Mouse (Mus musculus) hindbrain, embryonic 15.5 days (tissue): ENCODE measurements around the gene Numbl. TPM values are rescaled to one million over a fixed set of nuclear protein-coding genes. Genes with fewer than 3 reads are reported as not detected.
"Not testable (repeated sequence)": the region's sequence is repeated elsewhere in the genome, so short reads cannot be mapped to it uniquely, and the experiment has no call there.

Experiments used
- ATAC-seq: fragments of 200-750 bp; cut with Nextera tagmentation; 2 replicates; pipeline ENCODE4 v1.8.0; 2017; ENCODE audit warnings: low read depth, moderate number of reproducible peaks, moderate TSS enrichment; ENCODE audit not compliant: low FRiP score
- H3K27ac ChIP-seq: fragments of 300-500 bp; sonication (generic); replicated peaks from 2 replicates; pipeline ENCODE4 v1.5.1; 2015; ENCODE audit warnings: mild to moderate bottlenecking, inconsistent platforms
- H3K27me3 ChIP-seq: fragments of 300-500 bp; sonication (generic); 2 replicates; pipeline ENCODE4 v1.6.1; 2015; ENCODE audit warnings: control low read depth, inconsistent platforms
- H3K36me3 ChIP-seq: fragments of 300-500 bp; sonication (generic); 2 replicates; pipeline ENCODE4 v1.6.1; 2015; ENCODE audit warnings: control low read depth, inconsistent platforms
- H3K4me1 ChIP-seq: fragments of 300-500 bp; sonication (generic); replicated peaks from 2 replicates; pipeline ENCODE4 v1.6.1; 2015; ENCODE audit warnings: control low read depth, inconsistent platforms
- H3K4me2 ChIP-seq: fragments of 300-500 bp; sonication (generic); 2 replicates; pipeline ENCODE4 v1.6.1; 2015; ENCODE audit warnings: moderate library complexity, mild to moderate bottlenecking, inconsistent platforms
- H3K4me3 ChIP-seq: fragments of 300-500 bp; sonication (generic); 2 replicates; pipeline ENCODE4 v1.5.1; 2015; ENCODE audit warnings: mild to moderate bottlenecking, inconsistent platforms
- H3K9ac ChIP-seq: fragments of 300-500 bp; sonication (generic); 2 replicates; pipeline ENCODE4 v1.6.1; 2015; ENCODE audit warnings: inconsistent platforms
- H3K9me3 ChIP-seq: fragments of 300-500 bp; sonication (generic); 2 replicates; pipeline ENCODE4 v1.6.1; 2016; ENCODE audit warnings: control low read depth, inconsistent platforms
- WGBS: fragments of 180-500 bp; shearing (Covaris S2); methylation state at CpG from one replicate; pipeline ENCODE4 v1.1.7; 2015; 5-methylcytosine and 5-hydroxymethylcytosine counted together
- polyA plus RNA-seq: library from polyadenylated mRNA; unstranded; fragments of >200 nt; fragmentation: Nextera tagmentation; extraction: Ambion mirVana; gene quantifications from 2 replicates; pipeline ENCODE4 v1.2.1, GENCODE M21; 2015

The Numbl gene
- polyA plus RNA-seq, 1 experiment from 2014 or later, result 67.5 TPM

GRCm38 (mm10) chr7:27231693-27232331 lies 26.4 kb upstream of the Numbl start:
- Histone ChIP-seq H3K27ac (0 out of 2 replicates have a peak overlapping the region, but pooled peaks have one; percentile 85), H3K4me2 (no peak overlapping the region), H3K36me3 (no peaks in the 10 kb centered on the region), H3K27me3 (no peaks in the 10 kb centered on the region), H3K9me3 (no peaks in the 10 kb centered on the region), H3K4me3 (peak overlapping the region; percentile 59; the same call in 1 of the 2 replicates), H3K4me1 (peaks cover 35% of the 10 kb centered on the region), H3K9ac (no peak overlapping the region)
- WGBS, result 75% methylated on average over 7 of the region's 7 CpGs
- no peak for ATAC-seq

GRCm38 (mm10) chr7:27232781-27233281 lies 25.4 kb upstream of the Numbl start, which contains the start of gene Coq8b:
Gene Coq8b (plus strand): TSS chr7:27233023.
- ATAC-seq, result peak; percentile 93
- under 1% methylated on average over 25 of the region's 25 CpGs for WGBS
- Histone ChIP-seq H3K9ac (peak within 1 kb of the TSS; percentile 51), H3K4me2 (peak within 1 kb of the TSS; percentile 67), H3K36me3 (0 out of 2 replicates have a peak, but pooled peaks cover 4% of the 10 kb centered on the region), H3K27me3 (no peaks in the 10 kb centered on the region), H3K4me3 (peak within 1 kb of the TSS; percentile 59), H3K4me1 (peaks cover 24% of the 10 kb centered on the region), H3K27ac (peak within 1 kb of the TSS; percentile 85), H3K9me3 (no peaks in the 10 kb centered on the region)

- 0% methylated on average over 6 of the region's 6 CpGs for WGBS
- H3K27ac ChIP-seq, result peak overlapping the region; percentile 85
- H3K9ac ChIP-seq, result peak overlapping the region; percentile 51
- H3K4me1 ChIP-seq, result peaks cover 24% of the 10 kb centered on the region
- peak overlapping the region; percentile 59 for H3K4me3 ChIP-seq
- H3K36me3 ChIP-seq, result 0 out of 2 replicates have a peak, but pooled peaks cover 4% of the 10 kb centered on the region
- H3K9me3 ChIP-seq, result no peaks in the 10 kb centered on the region
- ATAC-seq, result no peak
- H3K27me3 ChIP-seq, result no peaks in the 10 kb centered on the region
- peak overlapping the region; percentile 67 for H3K4me2 ChIP-seq
Measured at GRCm38 (mm10) chr7:27233300-27233699, 24.9 kb upstream of the Numbl start.

GRCm38 (mm10) chr7:27235726-27236125 lies 22.5 kb upstream of the Numbl start:
- Histone ChIP-seq H3K27me3 (no peaks in the 10 kb centered on the region), H3K27ac (no peak overlapping the region), H3K9me3 (no peaks in the 10 kb centered on the region), H3K4me3 (no peak overlapping the region), H3K4me1 (peaks cover 19% of the 10 kb centered on the region), H3K9ac (no peak overlapping the region), H3K36me3 (peaks cover 12% of the 10 kb centered on the region; the same call in 1 of the 2 replicates), H3K4me2 (no peak overlapping the region)
- WGBS, result 91% methylated on average over 2 of the region's 2 CpGs
- no peak for ATAC-seq

- Histone ChIP-seq H3K9ac (no peak overlapping the region), H3K27ac (no peak overlapping the region), H3K9me3 (no peaks in the 10 kb centered on the region), H3K4me1 (peaks cover 14% of the 10 kb centered on the region), H3K4me3 (no peak overlapping the region), H3K4me2 (no peak overlapping the region), H3K36me3 (peaks cover 12% of the 10 kb centered on the region; the same call in 1 of the 2 replicates), H3K27me3 (no peaks in the 10 kb centered on the region)
- ATAC-seq, result no peak
- 78% methylated on average over 2 of the region's 2 CpGs for WGBS
Measured at GRCm38 (mm10) chr7:27237527-27237926, 20.7 kb upstream of the Numbl start.

GRCm38 (mm10) chr7:27238568-27238967 lies 19.7 kb upstream of the Numbl start:
- Histone ChIP-seq H3K27me3 (no peaks in the 10 kb centered on the region), H3K9ac (no peak overlapping the region), H3K36me3 (peaks cover 18% of the 10 kb centered on the region), H3K27ac (no peak overlapping the region), H3K9me3 (no peaks in the 10 kb centered on the region), H3K4me2 (no peak overlapping the region), H3K4me1 (peaks cover 9% of the 10 kb centered on the region), H3K4me3 (no peak overlapping the region)
- ATAC-seq, result no peak
- 89% methylated on average over 5 of the region's 5 CpGs for WGBS

GRCm38 (mm10) chr7:27243211-27243610 lies 15.0 kb upstream of the Numbl start:
- H3K27ac ChIP-seq, result no peak overlapping the region
- no peak overlapping the region for H3K4me3 ChIP-seq
- H3K27me3 ChIP-seq, result no peaks in the 10 kb centered on the region
- WGBS, result 82% methylated on average over 8 of the region's 8 CpGs
- H3K9ac ChIP-seq, result no peak overlapping the region
- no peak overlapping the region for H3K4me2 ChIP-seq
- no peaks in the 10 kb centered on the region for H3K9me3 ChIP-seq
- no peaks in the 10 kb centered on the region for H3K4me1 ChIP-seq
- peaks cover 34% of the 10 kb centered on the region for H3K36me3 ChIP-seq
- no peak for ATAC-seq

- H3K27me3 ChIP-seq, H3K4me2 ChIP-seq, H3K27ac ChIP-seq, H3K9me3 ChIP-seq, H3K9ac ChIP-seq, H3K4me3 ChIP-seq, ATAC-seq, H3K4me1 ChIP-seq: not testable (repeated sequence)
- 86% methylated on average over 2 of the region's 2 CpGs for WGBS
- peaks cover 31% of the 10 kb centered on the region for H3K36me3 ChIP-seq
Measured at GRCm38 (mm10) chr7:27244088-27244487, 14.1 kb upstream of the Numbl start.

GRCm38 (mm10) chr7:27249146-27249545 lies 9.1 kb upstream of the Numbl start:
- Histone ChIP-seq H3K27me3 (no peaks in the 10 kb centered on the region), H3K4me2 (no peak overlapping the region), H3K4me3 (no peak overlapping the region), H3K9ac (no peak overlapping the region), H3K27ac (no peak overlapping the region), H3K4me1 (no peaks in the 10 kb centered on the region), H3K36me3 (peaks cover 21% of the 10 kb centered on the region), H3K9me3 (no peaks in the 10 kb centered on the region)
- 87% methylated on average over 2 of the region's 2 CpGs for WGBS
- no peak for ATAC-seq

GRCm38 (mm10) chr7:27249928-27250327 lies 8.3 kb upstream of the Numbl start:
- H3K4me2 ChIP-seq, result no peak overlapping the region
- H3K27ac ChIP-seq, result no peak overlapping the region
- no peak overlapping the region for H3K4me3 ChIP-seq
- H3K9me3 ChIP-seq, result no peaks in the 10 kb centered on the region
- peaks cover 21% of the 10 kb centered on the region for H3K36me3 ChIP-seq
- H3K27me3 ChIP-seq, result no peaks in the 10 kb centered on the region
- H3K9ac ChIP-seq, result no peak overlapping the region
- H3K4me1 ChIP-seq, result no peaks in the 10 kb centered on the region
- 80% methylated on average over 5 of the region's 5 CpGs for WGBS
- ATAC-seq, result no peak

GRCm38 (mm10) chr7:27251946-27252345 lies 6.3 kb upstream of the Numbl start:
- Histone ChIP-seq H3K27me3 (no peaks in the 10 kb centered on the region), H3K27ac (no peak overlapping the region), H3K36me3 (peaks cover 7% of the 10 kb centered on the region; the same call in 1 of the 2 replicates), H3K4me1 (peaks cover 3% of the 10 kb centered on the region), H3K9ac (no peak overlapping the region), H3K4me2 (no peak overlapping the region), H3K9me3 (no peaks in the 10 kb centered on the region), H3K4me3 (no peak overlapping the region)
- 92% methylated on average over 6 of the region's 6 CpGs for WGBS
- ATAC-seq, result no peak

- Histone ChIP-seq H3K36me3 (0 out of 2 replicates have a peak, but pooled peaks cover 3% of the 10 kb centered on the region), H3K4me2 (no peak overlapping the region), H3K27me3 (no peaks in the 10 kb centered on the region), H3K9ac (no peak overlapping the region), H3K4me1 (peaks cover 25% of the 10 kb centered on the region), H3K4me3 (no peak overlapping the region), H3K27ac (no peak overlapping the region), H3K9me3 (no peaks in the 10 kb centered on the region)
- ATAC-seq, result no peak
- 76% methylated on average over 3 of the region's 3 CpGs for WGBS
Measured at GRCm38 (mm10) chr7:27255721-27256120, 2.5 kb upstream of the Numbl start.
